Mouse (Mus musculus): Measurements from ENCODE around the gene Prl2c1. TPM values are rescaled to one million over a fixed set of nuclear protein-coding genes. Genes with fewer than 3 reads are reported as not detected.
"Not testable (repeated sequence)": the region's sequence is repeated elsewhere in the genome, so short reads cannot be mapped to it uniquely, and the experiment has no call there.

Gene Prl2c1
- total RNA-seq (2014; rRNA removed) (not detected in 2 replicates), polyA plus RNA-seq (2012; rRNA removed) (not detected in 2 replicates)

- Histone ChIP-seq H3K27ac (replicated peaks; ENCODE audit: insufficient read depth, low read depth, low read length) (no peak within 1 kb of the TSS), H3K4me3 (ENCODE audit: insufficient read depth, low read depth, low read length) (no peak within 1 kb of the TSS), H3K36me3 (ENCODE audit: control insufficient read depth, insufficient read depth, low read length) (no peaks in the 10 kb centered on the region), H3K9ac (ENCODE audit: low read depth, low read length) (no peak within 1 kb of the TSS), H3K27me3 (ENCODE audit: control insufficient read depth, insufficient read depth, low read length) (no peaks in the 10 kb centered on the region), H3K79me2 (ENCODE audit: control insufficient read depth, insufficient read depth, low read length) (no peaks in the 10 kb centered on the region), H3K4me1 (ENCODE audit: control insufficient read depth, insufficient read depth, low read length) (no peaks in the 10 kb centered on the region)
- no peak for DNase-seq (ENCODE audit: extremely low read depth, low read depth, low spot score)
- TF ChIP-seq POLR2A (IDR thresholded peaks at IDR 0.05; ENCODE audit: extremely low read depth, insufficient read depth, low read length) (no peak), CTCF (IDR thresholded peaks at IDR 0.05; ENCODE audit: low read depth, low read length) (no peak)
- 82% methylated on average over 3 of the region's 3 CpGs for WGBS
Observed at GRCm38 (mm10) chr13:27849042-27849441, at the start of gene Prl2c1. Prl2c1 (plus strand) TSS chr13:27849342.

- no peak for DNase-seq (ENCODE audit: extremely low read depth, low read depth, low spot score)
- no peak within 1 kb of the TSS for H3K4me3 ChIP-seq (ENCODE audit: insufficient read depth, low read depth, low read length)
- no peaks in the 10 kb centered on the region for H3K4me1 ChIP-seq (ENCODE audit: control insufficient read depth, insufficient read depth, low read length)
- H3K9ac ChIP-seq (ENCODE audit: low read depth, low read length) = no peak within 1 kb of the TSS
- H3K36me3 ChIP-seq (ENCODE audit: control insufficient read depth, insufficient read depth, low read length) = no peaks in the 10 kb centered on the region
- no peak within 1 kb of the TSS for H3K27ac ChIP-seq (replicated peaks; ENCODE audit: insufficient read depth, low read depth, low read length)
- WGBS = 71% methylated on average over 1 of the region's 1 CpGs
- TF ChIP-seq CTCF (IDR thresholded peaks at IDR 0.05; ENCODE audit: low read depth, low read length) (no peak), POLR2A (IDR thresholded peaks at IDR 0.05; ENCODE audit: extremely low read depth, insufficient read depth, low read length) (no peak)
- H3K79me2 ChIP-seq (ENCODE audit: control insufficient read depth, insufficient read depth, low read length) = no peaks in the 10 kb centered on the region
- no peaks in the 10 kb centered on the region for H3K27me3 ChIP-seq (ENCODE audit: control insufficient read depth, insufficient read depth, low read length)
Observed at GRCm38 (mm10) chr13:27801354-27801753, 47.8 kb upstream of the Prl2c1 start, which contains the start of gene Prl2a1. Prl2a1 (plus strand) TSS chr13:27801654.

- no peak overlapping the region for H3K27ac ChIP-seq (replicated peaks; ENCODE audit: insufficient read depth, low read depth, low read length)
- no peaks in the 10 kb centered on the region for H3K36me3 ChIP-seq (ENCODE audit: control insufficient read depth, insufficient read depth, low read length)
- whole genome bisulfite sequencing = 65% methylated on average over 1 of the region's 1 CpGs
- H3K79me2 ChIP-seq (ENCODE audit: control insufficient read depth, insufficient read depth, low read length) = no peaks in the 10 kb centered on the region
- no peak overlapping the region for H3K9ac ChIP-seq (ENCODE audit: low read depth, low read length)
- no peaks in the 10 kb centered on the region for H3K27me3 ChIP-seq (ENCODE audit: control insufficient read depth, insufficient read depth, low read length)
- H3K4me1 ChIP-seq (ENCODE audit: control insufficient read depth, insufficient read depth, low read length) = no peaks in the 10 kb centered on the region
- TF ChIP-seq CTCF (IDR thresholded peaks at IDR 0.05; ENCODE audit: low read depth, low read length) = no peak
- TF ChIP-seq POLR2A (IDR thresholded peaks at IDR 0.05; ENCODE audit: extremely low read depth, insufficient read depth, low read length) = no peak
- no peak for DNase-seq (ENCODE audit: extremely low read depth, low read depth, low spot score)
- no peak overlapping the region for H3K4me3 ChIP-seq (ENCODE audit: insufficient read depth, low read depth, low read length)
Observed at GRCm38 (mm10) chr13:27802765-27803164, 46.4 kb upstream of the Prl2c1 start.

DNA sequence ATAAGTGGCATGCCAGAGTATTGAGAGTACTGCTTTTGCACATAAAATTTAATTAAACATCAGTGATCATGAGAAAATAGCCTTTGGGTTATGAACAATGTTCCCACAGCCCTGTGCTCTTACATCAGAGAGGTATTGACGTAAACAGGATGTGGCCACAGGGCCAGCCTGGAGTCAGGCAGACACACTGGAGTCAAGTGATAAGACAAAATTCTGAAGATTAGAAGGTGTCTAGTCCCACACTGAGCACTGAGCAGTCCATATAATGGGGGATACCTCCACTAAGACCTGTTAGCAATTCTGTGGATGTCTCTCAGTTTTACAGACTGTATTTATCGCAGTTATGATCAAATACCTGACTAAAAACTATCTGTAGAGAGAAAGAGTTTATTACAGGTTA, 55.1 kb downstream of the Prl2c1 start:
- not testable (repeated sequence) for H3K4me3 ChIP-seq (ENCODE audit: insufficient read depth, low read depth, low read length); H3K79me2 ChIP-seq (ENCODE audit: control insufficient read depth, insufficient read depth, low read length); H3K27ac ChIP-seq (replicated peaks; ENCODE audit: insufficient read depth, low read depth, low read length); H3K36me3 ChIP-seq (ENCODE audit: control insufficient read depth, insufficient read depth, low read length); H3K9ac ChIP-seq (ENCODE audit: low read depth, low read length); H3K4me1 ChIP-seq (ENCODE audit: control insufficient read depth, insufficient read depth, low read length); DNase-seq (ENCODE audit: extremely low read depth, low read depth, low spot score); H3K27me3 ChIP-seq (ENCODE audit: control insufficient read depth, insufficient read depth, low read length)
- 83% methylated on average over 2 of the region's 2 CpGs for WGBS

Other genes starting within 250 kb of the Prl2c1 start
- not detected in 2 replicates for gene Prl7b1, start 238.8 kb upstream of the Prl2c1 start, total RNA-seq (2014; rRNA removed)
- gene Prl7b1, start 238.8 kb upstream of the Prl2c1 start, polyA plus RNA-seq (2012; rRNA removed) = not detected in 2 replicates
- not detected in 2 replicates for gene Prl7a1, start 206.8 kb upstream of the Prl2c1 start, total RNA-seq (2014; rRNA removed)
- not detected in 2 replicates for gene Prl7a1, start 206.8 kb upstream of the Prl2c1 start, polyA plus RNA-seq (2012; rRNA removed)
- not detected in 2 replicates for gene Prl7a2, start 181.3 kb upstream of the Prl2c1 start, total RNA-seq (2014; rRNA removed)
- not detected in 2 replicates for gene Prl7a2, start 181.3 kb upstream of the Prl2c1 start, polyA plus RNA-seq (2012; rRNA removed)
- gene Prl7d1, start 132.6 kb upstream of the Prl2c1 start, total RNA-seq (2014; rRNA removed) = not detected in 2 replicates
- not detected in 2 replicates for gene Prl7d1, start 132.6 kb upstream of the Prl2c1 start, polyA plus RNA-seq (2012; rRNA removed)
- not detected in 2 replicates for gene Prl7c1, start 68.5 kb upstream of the Prl2c1 start, total RNA-seq (2014; rRNA removed)
- not detected in 2 replicates for gene Prl7c1, start 68.5 kb upstream of the Prl2c1 start, polyA plus RNA-seq (2012; rRNA removed)
- gene Prl2a1, start 47.7 kb upstream of the Prl2c1 start, total RNA-seq (2014; rRNA removed) = not detected in 2 replicates
- gene Prl2a1, start 47.7 kb upstream of the Prl2c1 start, polyA plus RNA-seq (2012; rRNA removed) = not detected in 2 replicates
- not detected in 2 replicates for gene Prl4a1, start 166.9 kb downstream of the Prl2c1 start, total RNA-seq (2014; rRNA removed)
- not detected in 2 replicates for gene Prl4a1, start 166.9 kb downstream of the Prl2c1 start, polyA plus RNA-seq (2012; rRNA removed)

Measured in liver, adult 2 months (tissue).